Mouse (Mus musculus) B cell, adult 2 months (primary cell): Measurements from ENCODE around the gene Gm15448.
"Not testable (repeated sequence)": the region's sequence is repeated elsewhere in the genome, so short reads cannot be mapped to it uniquely, and the experiment has no call there.

Source experiments
- DNase-seq, 2 experiments: peaks; one replicate each; pipeline ENCODE4 v3.0.0; 2022

Gm15448 gene

DNA sequence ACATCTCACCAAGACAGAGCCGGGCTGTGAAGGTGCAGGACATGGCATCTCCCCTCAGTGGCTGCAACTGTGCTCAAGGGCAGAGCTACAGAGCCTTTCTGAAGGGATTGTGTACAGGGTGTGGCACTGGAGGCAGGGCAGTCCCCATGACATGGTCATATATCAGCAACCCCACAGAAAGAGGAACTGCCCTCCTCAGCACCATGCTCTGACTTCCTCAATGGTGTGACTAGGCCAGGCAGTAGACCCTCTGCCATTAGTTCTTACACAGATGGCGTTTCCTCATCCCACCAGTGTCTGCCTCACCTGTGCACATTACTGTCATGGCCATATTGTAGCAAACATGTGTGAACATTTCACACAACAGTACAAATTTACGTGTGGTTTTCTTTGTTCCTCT lies at the start of gene Gm15448:
Gene Gm15448, minus strand, starts transcription at position 89 of the 400 bp plus-strand sequence.
- peak; percentile 19 to 45 for DNase-seq

- not testable (repeated sequence) for DNase-seq
These were observed 49.5 kb upstream of the Gm15448 start for GRCm38 (mm10) chr7:3875032-3875431.

GRCm38 (mm10) chr7:3844951-3845350 lies 19.5 kb upstream of the Gm15448 start, which contains the start of gene Pira2:
Gene Pira2 (minus strand): TSS chr7:3845051.
- not testable (repeated sequence) for DNase-seq

GRCm38 (mm10) chr7:3837854-3838253 lies 12.4 kb upstream of the Gm15448 start:
- not testable (repeated sequence) for DNase-seq

- not testable (repeated sequence) for DNase-seq
These were observed 5.1 kb upstream of the Gm15448 start for GRCm38 (mm10) chr7:3830633-3831032.

- peak; percentile 45 to 50 for DNase-seq
These were observed 13.6 kb downstream of the Gm15448 start for GRCm38 (mm10) chr7:3811912-3812311.

- not testable (repeated sequence) for DNase-seq
These were observed 22.6 kb downstream of the Gm15448 start for GRCm38 (mm10) chr7:3802935-3803334.

GRCm38 (mm10) chr7:3799940-3800339 lies 25.5 kb downstream of the Gm15448 start:
- DNase-seq = not testable (repeated sequence)

- not testable (repeated sequence) for DNase-seq
These were observed 29.2 kb downstream of the Gm15448 start for GRCm38 (mm10) chr7:3796286-3796685.
